Mouse (Mus musculus) urinary bladder, adult 2 months (tissue): ENCODE results near the gene Narf. TPM values are rescaled to one million over a fixed set of nuclear protein-coding genes. Genes with fewer than 3 reads are reported as not detected.

ENCODE experiments used
- DNase-seq: peaks from one replicate; pipeline ENCODE4 v3.0.0; 2022; ENCODE audit warnings: low spot score
- polyA plus RNA-seq: library from polyadenylated mRNA; depleted of rRNA; stranded (reverse); fragments of >200 nt; gene quantifications from 2 replicates; pipeline ENCODE4 v1.2.3, GENCODE M21; 2012; rRNA removed

Narf gene
- 19.3 and 23.2 TPM in 2 replicates for polyA plus RNA-seq

GRCm38 (mm10) chr11:121236564-121237344, at the start of gene Narf:
TSS of gene Narf (plus strand) at chr11:121237253.
- peak; percentile 95 for DNase-seq

- no peak for DNase-seq
Measured at GRCm38 (mm10) chr11:121189681-121190080, 47.4 kb upstream of the Narf start.

GRCm38 (mm10) chr11:121192742-121193141, 44.3 kb upstream of the Narf start:
- DNase-seq: no peak

GRCm38 (mm10) chr11:121193415-121193814, 43.6 kb upstream of the Narf start:
- DNase-seq: no peak

- no peak for DNase-seq
Measured at GRCm38 (mm10) chr11:121198622-121199021, 38.4 kb upstream of the Narf start.

GRCm38 (mm10) chr11:121199851-121200250, 37.2 kb upstream of the Narf start:
- no peak for DNase-seq

GRCm38 (mm10) chr11:121200781-121201180, 36.3 kb upstream of the Narf start:
- no peak for DNase-seq

GRCm38 (mm10) chr11:121201436-121202198, 35.4 kb upstream of the Narf start:
- no peak for DNase-seq

- DNase-seq: no peak
Measured at GRCm38 (mm10) chr11:121203859-121204160, 33.2 kb upstream of the Narf start.

GRCm38 (mm10) chr11:121204161-121205006, 32.7 kb upstream of the Narf start, which contains the start of the genes Hexdc and Ogfod3:
TSS of gene Hexdc (plus strand) at chr11:121204433.
TSS of gene Ogfod3 (minus strand) at chr11:121204711.
- DNase-seq: peak; percentile 87

- no peak for DNase-seq
Measured at GRCm38 (mm10) chr11:121216831-121217230, 20.2 kb upstream of the Narf start.

GRCm38 (mm10) chr11:121219776-121220175, 17.3 kb upstream of the Narf start:
- DNase-seq: no peak

GRCm38 (mm10) chr11:121220771-121221170, 16.3 kb upstream of the Narf start:
- DNase-seq: no peak

- no peak for DNase-seq
Measured at GRCm38 (mm10) chr11:121221321-121222010, 15.6 kb upstream of the Narf start.

- DNase-seq: no peak
Measured at GRCm38 (mm10) chr11:121228129-121229017, 8.7 kb upstream of the Narf start.

- DNase-seq: peak; percentile 60
Measured at GRCm38 (mm10) chr11:121229018-121229439, 8.0 kb upstream of the Narf start, which contains the start of gene Cybc1. TSS of gene Cybc1 (minus strand) at chr11:121229322.

- DNase-seq: no peak
Measured at GRCm38 (mm10) chr11:121231191-121231590, 5.9 kb upstream of the Narf start.

GRCm38 (mm10) chr11:121231628-121232291, 5.3 kb upstream of the Narf start:
- DNase-seq: no peak

- no peak for DNase-seq
Measured at GRCm38 (mm10) chr11:121232706-121233105, 4.3 kb upstream of the Narf start.
